Mouse (Mus musculus) midbrain, embryonic 16.5 days (tissue): ENCODE results near the gene Trim29. TPM values are rescaled to one million over a fixed set of nuclear protein-coding genes. Genes with fewer than 3 reads are reported as not detected.

Experiments
- ATAC-seq: fragments of 200-750 bp; cut with Nextera tagmentation; 2 replicates; pipeline ENCODE4 v1.8.0; 2017; ENCODE audit warnings: moderate TSS enrichment
- H3K27ac ChIP-seq: fragments of 300-500 bp; sonication (generic); 2 replicates; pipeline ENCODE4 v1.5.1; 2014; ENCODE audit warnings: mild to moderate bottlenecking, low read length, mixed read lengths
- H3K27me3 ChIP-seq: fragments of 300-500 bp; sonication (generic); 2 replicates; pipeline ENCODE4 v1.6.1; 2014; ENCODE audit warnings: low read depth, low read length, mixed read lengths; ENCODE audit not compliant: control insufficient read depth, insufficient read depth
- H3K36me3 ChIP-seq: fragments of 300-500 bp; sonication (generic); 2 replicates; pipeline ENCODE4 v1.6.1; 2014; ENCODE audit warnings: mild to moderate bottlenecking, low read length, moderate library complexity, mixed read lengths; ENCODE audit not compliant: control insufficient read depth, insufficient read depth
- H3K4me1 ChIP-seq: fragments of 300-500 bp; sonication (generic); 2 replicates; pipeline ENCODE4 v1.6.1; 2014; ENCODE audit warnings: mild to moderate bottlenecking, low read length, mixed read lengths; ENCODE audit not compliant: control insufficient read depth, insufficient read depth
- H3K4me2 ChIP-seq: fragments of 300-500 bp; sonication (generic); 2 replicates; pipeline ENCODE4 v1.6.1; 2014; ENCODE audit warnings: mild to moderate bottlenecking, low read length, mixed read lengths
- H3K4me3 ChIP-seq: fragments of 300-500 bp; sonication (generic); 2 replicates; pipeline ENCODE4 v1.5.1; 2014; ENCODE audit warnings: low read depth, mild to moderate bottlenecking, low read length, moderate library complexity, mixed read lengths
- H3K9ac ChIP-seq: fragments of 300-500 bp; sonication (generic); 2 replicates; pipeline ENCODE4 v1.6.1; 2014; ENCODE audit warnings: low read depth, low read length, mixed read lengths
- H3K9me3 ChIP-seq: fragments of 300-500 bp; sonication (generic); replicated peaks from 2 replicates; pipeline ENCODE4 v1.6.1; 2014; ENCODE audit warnings: mild to moderate bottlenecking, low read length, mixed read lengths; ENCODE audit not compliant: control insufficient read depth, poor library complexity, severe bottlenecking
- WGBS: fragments of 180-500 bp; shearing (Covaris S2); extraction: QIAGEN DNeasy Blood & Tissue Kit; methylation state at CpG from one replicate; pipeline ENCODE4 v1.1.7; 2014; 5-methylcytosine and 5-hydroxymethylcytosine counted together
- polyA plus RNA-seq: library from polyadenylated mRNA; unstranded; fragments of >200 nt; fragmentation: Nextera tagmentation; extraction: Ambion mirVana; gene quantifications from 2 replicates; pipeline ENCODE4 v1.2.1, GENCODE M21; 2015

Gene Trim29
- polyA plus RNA-seq: 0.09 TPM in 1 of 2 replicates, not detected in the other

- Histone ChIP-seq H3K27me3 (no peaks in the 10 kb centered on the region), H3K36me3 (no peaks in the 10 kb centered on the region), H3K4me2 (no peak within 1 kb of the TSS), H3K4me1 (no peaks in the 10 kb centered on the region), H3K9me3 (no peaks in the 10 kb centered on the region), H3K27ac (no peak within 1 kb of the TSS), H3K9ac (no peak within 1 kb of the TSS), H3K4me3 (no peak within 1 kb of the TSS)
- no peak for ATAC-seq
- WGBS: 77% methylated on average over 12 of the region's 12 CpGs
Measured at GRCm38 (mm10) chr9:43310538-43310937, at the start of gene Trim29. Gene Trim29 (plus strand): TSS chr9:43310848.

GRCm38 (mm10) chr9:43261124-43261907 is 49.3 kb upstream of the Trim29 start:
- 65% methylated on average over 4 of the region's 4 CpGs for WGBS
- Histone ChIP-seq H3K4me3 (no peak overlapping the region), H3K4me2 (no peak overlapping the region), H3K9me3 (no peaks in the 10 kb centered on the region), H3K27ac (no peak overlapping the region), H3K27me3 (no peaks in the 10 kb centered on the region), H3K4me1 (no peaks in the 10 kb centered on the region), H3K9ac (no peak overlapping the region), H3K36me3 (no peaks in the 10 kb centered on the region)
- no peak for ATAC-seq

GRCm38 (mm10) chr9:43261941-43262340 is 48.7 kb upstream of the Trim29 start:
- Histone ChIP-seq H3K4me3 (no peak overlapping the region), H3K4me1 (no peaks in the 10 kb centered on the region), H3K9me3 (no peaks in the 10 kb centered on the region), H3K4me2 (no peak overlapping the region), H3K27me3 (no peaks in the 10 kb centered on the region), H3K27ac (no peak overlapping the region), H3K9ac (no peak overlapping the region), H3K36me3 (no peaks in the 10 kb centered on the region)
- ATAC-seq: no peak
- WGBS: 51% methylated on average over 2 of the region's 2 CpGs

- Histone ChIP-seq H3K9me3 (no peaks in the 10 kb centered on the region), H3K27ac (no peak overlapping the region), H3K4me2 (no peak overlapping the region), H3K9ac (no peak overlapping the region), H3K4me1 (no peaks in the 10 kb centered on the region), H3K4me3 (no peak overlapping the region), H3K36me3 (no peaks in the 10 kb centered on the region), H3K27me3 (no peaks in the 10 kb centered on the region)
- ATAC-seq: no peak
- WGBS: 56% methylated on average over 4 of the region's 4 CpGs
Measured at GRCm38 (mm10) chr9:43262390-43262789, 48.3 kb upstream of the Trim29 start.

- H3K36me3 ChIP-seq: no peaks in the 10 kb centered on the region
- no peaks in the 10 kb centered on the region for H3K27me3 ChIP-seq
- no peak overlapping the region for H3K9ac ChIP-seq
- no peaks in the 10 kb centered on the region for H3K9me3 ChIP-seq
- no peak for ATAC-seq
- no peak overlapping the region for H3K4me3 ChIP-seq
- H3K4me1 ChIP-seq: no peaks in the 10 kb centered on the region
- H3K27ac ChIP-seq: no peak overlapping the region
- WGBS: 78% methylated on average over 9 of the region's 9 CpGs
- H3K4me2 ChIP-seq: no peak overlapping the region
Measured at GRCm38 (mm10) chr9:43262811-43263550, 47.7 kb upstream of the Trim29 start.

DNA sequence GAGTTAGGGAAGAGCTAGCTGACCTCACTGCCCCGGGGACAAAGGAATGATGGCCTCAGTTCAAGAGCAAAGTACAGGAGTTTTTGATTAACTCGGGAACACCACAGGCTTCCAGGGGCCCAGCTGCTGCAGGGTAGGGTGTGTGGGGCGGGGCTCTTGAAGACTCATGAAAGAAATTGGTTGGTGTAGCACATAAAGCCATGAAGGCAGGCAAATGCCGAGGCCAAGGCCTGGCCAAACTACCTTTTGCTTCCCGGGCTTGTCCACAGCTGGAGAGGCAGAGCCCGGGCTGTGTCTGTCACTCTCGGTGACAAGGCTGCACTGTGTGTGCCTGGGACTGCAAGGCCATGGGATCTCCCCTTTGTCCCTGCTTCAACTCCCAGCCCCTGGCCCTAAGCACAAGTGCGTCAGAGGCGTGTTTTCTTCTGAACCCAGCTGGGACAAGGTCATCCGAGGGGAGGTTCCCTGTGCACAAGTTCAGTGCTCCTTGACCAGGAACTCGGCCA is 46.6 kb upstream of the Trim29 start:
- WGBS: 17% methylated on average over 11 of the region's 11 CpGs
- Histone ChIP-seq H3K27me3 (no peaks in the 10 kb centered on the region), H3K4me3 (no peak overlapping the region), H3K36me3 (no peaks in the 10 kb centered on the region), H3K9me3 (no peaks in the 10 kb centered on the region), H3K4me2 (no peak overlapping the region), H3K4me1 (no peaks in the 10 kb centered on the region), H3K27ac (no peak overlapping the region), H3K9ac (no peak overlapping the region)
- ATAC-seq: no peak

- Histone ChIP-seq H3K4me2 (no peak overlapping the region), H3K27me3 (peaks cover 9% of the 10 kb centered on the region), H3K9ac (no peak overlapping the region), H3K4me1 (no peaks in the 10 kb centered on the region), H3K4me3 (no peak overlapping the region), H3K36me3 (no peaks in the 10 kb centered on the region), H3K27ac (no peak overlapping the region), H3K9me3 (no peaks in the 10 kb centered on the region)
- WGBS: 51% methylated on average over 9 of the region's 9 CpGs
- ATAC-seq: no peak
Measured at GRCm38 (mm10) chr9:43265194-43265593, 45.5 kb upstream of the Trim29 start.

GRCm38 (mm10) chr9:43267357-43267756 is 43.3 kb upstream of the Trim29 start:
- Histone ChIP-seq H3K36me3 (no peaks in the 10 kb centered on the region), H3K27me3 (peaks cover 24% of the 10 kb centered on the region), H3K9me3 (no peaks in the 10 kb centered on the region), H3K4me1 (peaks cover 3% of the 10 kb centered on the region; the same call in 1 of the 2 replicates), H3K27ac (no peak overlapping the region), H3K9ac (no peak overlapping the region), H3K4me2 (no peak overlapping the region), H3K4me3 (no peak overlapping the region)
- 86% methylated on average over 8 of the region's 8 CpGs for WGBS
- ATAC-seq: no peak

GRCm38 (mm10) chr9:43269166-43269565 is 41.5 kb upstream of the Trim29 start:
- H3K9me3 ChIP-seq: no peaks in the 10 kb centered on the region
- WGBS: 6% methylated on average over 8 of the region's 8 CpGs

More at GRCm38 (mm10) chr9:43269166-43269565, 41.5 kb upstream of the Trim29 start:
- H3K4me3 ChIP-seq: no peak overlapping the region
- no peak for ATAC-seq
- no peak overlapping the region for H3K9ac ChIP-seq
- H3K4me1 ChIP-seq: peaks cover 3% of the 10 kb centered on the region; the same call in 1 of the 2 replicates
- peaks cover 29% of the 10 kb centered on the region for H3K27me3 ChIP-seq
- no peak overlapping the region for H3K4me2 ChIP-seq
- H3K36me3 ChIP-seq: no peaks in the 10 kb centered on the region
- H3K27ac ChIP-seq: no peak overlapping the region
